Mouse (Mus musculus) kidney, postnatal 36 days (tissue): ENCODE measurements at regions not wholly inside any gene's neighbourhood (a gene's known extent, or its start where the extent isn't known, plus 50 kb on each side); places are given as distances from the start of the nearest gene placed in this dataset.

Experiments
- DNase-seq, 2 experiments: peaks; one replicate each; pipeline ENCODE4 v3.0.0; 2021 to 2022; ENCODE audit warnings: mixed read lengths in 2 of 2

GRCm38 (mm10) chr16:46331336-46331735, 167.0 kb downstream of the Nectin3 start:
- no peak for DNase-seq

DNA sequence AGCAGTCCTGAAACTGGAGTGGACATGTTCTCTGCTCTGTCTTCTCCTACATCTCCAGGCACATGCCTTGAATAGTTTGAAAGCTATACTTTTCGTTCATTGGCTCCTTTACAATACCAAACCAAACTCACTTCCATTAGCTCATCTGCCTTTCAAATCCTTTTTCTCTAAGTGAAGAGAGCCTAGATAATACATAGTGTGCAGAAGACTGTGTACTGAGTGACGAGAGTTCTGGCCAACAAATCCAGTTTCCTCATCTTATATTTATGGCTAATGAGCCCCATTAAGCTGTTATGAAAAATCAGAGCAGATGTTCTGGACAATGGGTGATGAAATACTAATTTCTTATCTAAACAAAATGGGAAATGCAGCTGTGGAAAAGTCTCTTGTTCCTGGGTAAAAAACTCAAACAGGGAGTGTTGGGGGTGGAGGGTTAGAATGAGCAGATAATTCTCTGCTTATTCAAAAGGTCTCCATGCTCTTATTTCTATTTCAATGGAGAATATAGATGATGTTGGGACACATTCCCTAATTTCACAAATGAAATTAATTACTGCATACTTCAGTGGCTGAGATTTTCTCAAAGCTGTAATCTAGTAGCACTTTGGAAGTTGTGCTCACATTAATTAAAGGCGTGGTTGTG, 144.3 kb upstream of the Gm4737 start:
- no peak for DNase-seq

GRCm38 (mm10) chr16:46297192-46297591, 142.3 kb upstream of the Gm4737 start:
- DNase-seq, result no peak

DNA sequence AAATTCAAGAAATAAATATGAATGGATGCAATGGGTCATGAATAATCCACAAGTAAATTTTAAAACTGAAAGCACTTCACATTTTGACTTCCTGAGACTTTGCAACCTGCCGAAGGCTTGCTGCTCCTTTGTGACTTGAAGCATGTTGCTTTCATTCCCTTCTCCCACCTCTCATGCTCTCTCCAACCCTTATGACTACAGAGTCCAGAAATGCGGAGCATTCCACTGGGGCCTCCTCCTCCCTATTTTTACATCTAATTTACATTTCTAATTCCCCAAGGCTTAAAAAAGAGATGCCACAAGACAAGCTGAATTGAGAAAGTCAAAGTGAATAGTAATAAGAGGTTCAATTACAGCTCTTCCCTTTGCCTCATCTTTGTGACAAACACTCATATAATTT, 141.5 kb upstream of the Gm4737 start:
- DNase-seq, result no peak

DNA sequence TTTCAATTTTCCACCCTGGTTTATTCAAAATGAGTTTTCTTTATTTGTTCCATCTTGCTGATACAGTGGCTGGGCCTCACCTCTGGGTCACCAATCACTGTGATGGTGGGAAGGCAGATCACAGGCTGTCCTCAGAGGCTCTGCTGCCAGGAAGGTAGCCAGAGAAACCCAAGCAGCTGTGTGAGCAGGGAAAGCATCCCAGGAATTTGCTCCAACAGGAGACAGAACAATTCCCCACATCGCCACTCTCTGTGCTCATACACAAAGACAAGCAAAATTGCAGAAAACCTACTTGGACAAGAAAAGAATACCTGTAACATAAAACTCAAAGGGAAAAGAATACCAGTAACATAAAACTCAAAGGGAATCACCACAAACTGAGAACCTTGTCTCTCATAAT, 139.0 kb upstream of the Gm4737 start:
- DNase-seq, result no peak

DNA sequence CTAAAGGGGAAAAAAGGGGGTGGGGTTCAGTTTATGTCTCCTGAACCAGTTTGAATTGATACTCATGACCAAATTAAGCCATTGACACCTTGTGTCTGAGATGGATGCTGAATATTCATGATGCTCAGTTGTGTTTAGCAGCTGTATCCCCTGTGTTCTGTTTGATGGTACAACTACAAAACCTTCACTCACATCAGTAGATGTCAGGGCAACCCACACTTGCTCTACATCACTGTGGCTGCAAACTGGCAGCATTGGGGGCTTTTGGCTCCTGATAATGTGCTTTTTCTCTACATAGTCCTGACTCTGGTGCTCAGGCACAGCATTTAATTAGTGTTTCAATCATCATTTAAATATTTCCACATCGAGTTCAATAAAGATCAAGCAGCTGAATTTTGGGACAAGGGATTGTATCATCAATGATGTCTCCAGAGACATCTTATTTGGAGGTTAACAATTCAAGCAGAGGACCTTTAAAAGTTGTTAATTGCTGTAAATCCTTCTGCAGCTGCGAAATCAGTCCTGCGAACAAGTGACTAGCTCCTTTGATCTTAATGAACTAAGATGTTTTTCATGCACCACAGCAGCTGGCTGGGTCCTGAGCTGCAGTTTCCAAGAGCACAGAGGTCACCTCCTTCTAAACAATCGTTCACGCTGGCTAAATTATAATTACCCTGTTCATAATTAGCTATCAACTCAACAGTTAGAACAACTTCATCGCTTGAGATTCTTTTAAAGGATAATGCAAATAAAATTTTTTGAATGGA, 136.4 kb upstream of the Gm4737 start:
- no peak for DNase-seq

GRCm38 (mm10) chr16:46290199-46290598, 135.3 kb upstream of the Gm4737 start:
- peak in 1 of 2 experiments; percentile 18 for DNase-seq

GRCm38 (mm10) chr16:46267533-46267932, 112.7 kb upstream of the Gm4737 start:
- no peak for DNase-seq

- no peak for DNase-seq
These were observed 96.8 kb upstream of the Gm4737 start for GRCm38 (mm10) chr16:46251639-46252038.

DNA sequence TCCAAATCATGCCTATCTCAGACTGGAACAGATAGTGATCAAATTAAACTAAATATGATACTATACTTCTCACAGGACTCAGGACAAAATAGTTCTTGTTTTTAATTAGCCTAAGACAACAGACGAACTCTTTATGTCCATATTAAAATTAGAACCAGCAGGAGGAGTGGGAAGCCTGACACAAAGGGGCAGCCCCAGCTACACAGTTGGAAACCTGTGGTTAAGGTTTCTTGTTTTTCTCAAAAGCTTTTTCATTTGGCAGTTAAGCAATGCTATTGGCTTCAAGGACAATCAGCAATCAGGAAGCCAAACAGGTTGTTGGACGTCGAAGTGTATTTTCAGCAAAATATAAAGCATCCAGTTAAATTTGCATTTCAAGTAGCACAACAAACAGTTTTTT, 96.1 kb upstream of the Gm4737 start:
- no peak for DNase-seq

- DNase-seq, result no peak
These were observed 90.7 kb upstream of the Gm4737 start for GRCm38 (mm10) chr16:46245598-46245997.

- no peak for DNase-seq
These were observed 73.9 kb upstream of the Gm4737 start for GRCm38 (mm10) chr16:46228744-46229143.

GRCm38 (mm10) chr16:46223084-46223600, 68.3 kb upstream of the Gm4737 start:
- DNase-seq, result no peak

DNA sequence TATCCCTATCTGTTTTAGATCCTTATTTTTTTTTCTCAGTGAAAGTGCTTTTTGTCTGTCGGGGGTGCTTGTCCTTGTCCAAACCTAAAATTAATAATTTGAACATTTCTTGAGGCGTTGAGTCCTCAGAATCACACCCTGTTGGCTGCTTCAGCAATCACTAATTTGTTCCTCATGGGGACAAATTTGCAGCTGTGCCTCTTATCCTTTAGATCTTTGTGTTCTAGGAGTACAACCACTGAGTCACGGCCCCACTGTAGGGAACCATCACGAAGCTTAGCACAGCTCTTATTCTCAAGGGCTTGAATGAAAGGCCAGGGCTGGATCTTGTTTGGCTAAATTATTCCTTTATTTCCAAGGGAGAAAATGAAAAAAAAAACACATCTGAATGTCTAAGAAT, 57.6 kb upstream of the Gm4737 start:
- DNase-seq, result no peak

DNA sequence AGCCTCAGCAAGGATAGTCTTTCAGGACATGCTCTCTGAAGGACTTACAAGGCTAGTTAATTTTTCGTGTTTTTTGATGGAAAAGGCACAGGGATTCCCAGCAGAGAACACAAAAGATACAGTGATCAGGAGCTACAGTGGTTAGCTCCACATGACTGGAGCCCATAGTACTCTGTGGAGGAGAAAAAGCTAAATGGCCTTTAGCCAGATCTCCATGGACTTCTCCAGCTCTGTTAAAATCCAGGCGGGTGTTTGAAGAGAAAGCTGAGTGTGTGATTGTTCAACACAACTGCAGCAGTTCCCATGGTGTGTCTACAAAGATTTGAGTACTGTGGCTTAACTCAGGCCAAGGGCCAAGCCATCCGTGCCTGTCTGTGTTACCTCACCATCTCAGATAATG, 57.0 kb upstream of the Gm4737 start:
- DNase-seq, result no peak

GRCm38 (mm10) chr16:46205114-46205513, 50.2 kb upstream of the Gm4737 start:
- DNase-seq, result no peak
